ENCODE assay signal across 9 mouse cellular contexts in the genomic region with DNA sequence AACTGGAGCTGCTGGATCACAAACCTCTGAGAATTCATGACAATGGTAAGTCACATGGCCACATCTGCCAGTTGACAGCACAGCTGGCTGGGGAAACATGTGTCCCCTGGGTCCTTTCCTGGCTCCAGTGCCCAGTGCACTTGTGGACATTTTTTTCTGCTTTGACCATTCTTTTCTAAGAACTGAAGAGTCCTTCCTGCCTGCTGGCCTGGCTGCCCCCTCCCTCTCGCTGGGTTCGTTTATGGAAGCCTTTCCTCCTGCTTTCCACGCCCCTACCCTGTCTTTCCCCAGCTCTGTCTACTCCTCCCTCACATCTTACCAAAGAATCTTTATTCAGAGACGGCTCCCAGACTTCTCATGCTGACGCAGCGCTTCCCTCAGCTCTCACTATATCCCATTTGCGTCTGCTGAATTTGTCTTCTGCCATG. TPM values are rescaled to one million over a fixed set of nuclear protein-coding genes. Genes with fewer than 3 reads are reported as not detected.
DNase-seq lines count a peak whose midpoint lies in the region; ATAC-seq and TF ChIP-seq lines count a peak whose summit lies in the region.
"Had no signal": no experiment of that assay in that cellular context is flagged by ENCODE, and none has a peak within 500 bp of the region (broad histone marks: within the 10 kb centered on the region; RNA-seq: fewer than 3 reads in every experiment).

No protein-coding gene starts in this region.

- intact Hi-C loops in heart, postnatal 14 days (cut with DNase I) = no loop called here

- no peak overlapping the region for H3K4me2 ChIP-seq in forebrain, embryonic 16.5 days (ENCODE audit: low read length)
- no peak overlapping the region for H3K4me2 ChIP-seq in forebrain, embryonic 13.5 days
- H3K4me2 ChIP-seq in midbrain, embryonic 16.5 days (ENCODE audit: low read length) = no peak overlapping the region
- no peak overlapping the region for H3K4me2 ChIP-seq in midbrain, embryonic 13.5 days (replicated peaks)
- H3K4me2 ChIP-seq in myocyte (ENCODE audit: low read depth) = no peak overlapping the region
- H3K4me2 ChIP-seq: limb, embryonic 15.5 days had no signal

- ATAC-seq in forebrain, embryonic 16.5 days = peak; percentile 58; the same call in 1 of the 2 replicates
- ATAC-seq in forebrain, embryonic 13.5 days = no peak
- ATAC-seq in midbrain, embryonic 16.5 days = no peak
- no peak for ATAC-seq in midbrain, embryonic 13.5 days

- no peak for TF ChIP-seq POLR2A in myocyte (IDR thresholded peaks at IDR 0.05; ENCODE audit: insufficient read length, low read depth)

- H3K9me3 ChIP-seq in forebrain, embryonic 16.5 days (ENCODE audit: control insufficient read depth, low read length) = no peaks in the 10 kb centered on the region
- H3K9me3 ChIP-seq in forebrain, embryonic 13.5 days (replicated peaks) = no peaks in the 10 kb centered on the region
- no peaks in the 10 kb centered on the region for H3K9me3 ChIP-seq in midbrain, embryonic 16.5 days (replicated peaks; ENCODE audit: control insufficient read depth, low read length, poor library complexity, severe bottlenecking)
- no peaks in the 10 kb centered on the region for H3K9me3 ChIP-seq in midbrain, embryonic 13.5 days
- H3K9me3 ChIP-seq: limb, embryonic 15.5 days had no signal

- H3K79me2 ChIP-seq in myocyte (ENCODE audit: control insufficient read depth, insufficient read depth) = no peaks in the 10 kb centered on the region

- H3K27me3 ChIP-seq in forebrain, embryonic 16.5 days (replicated peaks; ENCODE audit: control insufficient read depth, insufficient read depth, low read length) = no peaks in the 10 kb centered on the region
- no peaks in the 10 kb centered on the region for H3K27me3 ChIP-seq in forebrain, embryonic 13.5 days
- H3K27me3 ChIP-seq in midbrain, embryonic 16.5 days (ENCODE audit: control insufficient read depth, insufficient read depth, low read depth, low read length) = no peaks in the 10 kb centered on the region
- H3K27me3 ChIP-seq in midbrain, embryonic 13.5 days = no peaks in the 10 kb centered on the region
- no peaks in the 10 kb centered on the region for H3K27me3 ChIP-seq in myocyte (ENCODE audit: control insufficient read depth, insufficient read depth, insufficient read length)
- H3K27me3 ChIP-seq: limb, embryonic 15.5 days had no signal

- peak overlapping the region; percentile 16 for H3K27ac ChIP-seq in forebrain, embryonic 16.5 days (ENCODE audit: low read length)
- no peak overlapping the region for H3K27ac ChIP-seq in forebrain, embryonic 13.5 days
- H3K27ac ChIP-seq in midbrain, embryonic 16.5 days (ENCODE audit: low read length) = 0 out of 2 replicates have a peak overlapping the region, but pooled peaks have one; percentile 17
- no peak overlapping the region for H3K27ac ChIP-seq in midbrain, embryonic 13.5 days
- H3K27ac ChIP-seq: limb, embryonic 15.5 days had no signal

- H3K4me3 ChIP-seq in forebrain, embryonic 16.5 days (replicated peaks; ENCODE audit: low read length) = no peak overlapping the region
- no peak overlapping the region for H3K4me3 ChIP-seq in forebrain, embryonic 13.5 days
- H3K4me3 ChIP-seq in midbrain, embryonic 16.5 days (ENCODE audit: low read depth, low read length) = no peak overlapping the region
- no peak overlapping the region for H3K4me3 ChIP-seq in midbrain, embryonic 13.5 days (replicated peaks)
- no peak overlapping the region for H3K4me3 ChIP-seq in myocyte
- H3K4me3 ChIP-seq: limb, embryonic 15.5 days had no signal

- H3K36me3 ChIP-seq in forebrain, embryonic 16.5 days (ENCODE audit: control insufficient read depth, insufficient read depth) = no peaks in the 10 kb centered on the region
- H3K36me3 ChIP-seq in forebrain, embryonic 13.5 days (ENCODE audit: poor library complexity, severe bottlenecking) = no peaks in the 10 kb centered on the region
- no peaks in the 10 kb centered on the region for H3K36me3 ChIP-seq in midbrain, embryonic 16.5 days (ENCODE audit: control insufficient read depth, insufficient read depth, low read length)
- H3K36me3 ChIP-seq in midbrain, embryonic 13.5 days = no peaks in the 10 kb centered on the region
- no peaks in the 10 kb centered on the region for H3K36me3 ChIP-seq in myocyte (ENCODE audit: control insufficient read depth, insufficient read depth)
- H3K36me3 ChIP-seq: limb, embryonic 15.5 days had no signal

- peak; percentile 41 to 68 for DNase-seq in heart, postnatal 14 days
- DNase-seq in cerebellum, postnatal 4 days (ENCODE audit: low spot score in 2 of 2) = no peak
- no peak for DNase-seq in T-cell, adult 2 months (ENCODE audit: low spot score)

- H3K9ac ChIP-seq in forebrain, embryonic 16.5 days (replicated peaks; ENCODE audit: low read depth, low read length) = no peak overlapping the region
- H3K9ac ChIP-seq in forebrain, embryonic 13.5 days = no peak overlapping the region
- H3K9ac ChIP-seq in midbrain, embryonic 16.5 days (ENCODE audit: low read depth, low read length) = no peak overlapping the region
- no peak overlapping the region for H3K9ac ChIP-seq in midbrain, embryonic 13.5 days (replicated peaks)
- H3K9ac ChIP-seq: limb, embryonic 15.5 days had no signal

- H3K4me1 ChIP-seq in forebrain, embryonic 16.5 days (replicated peaks; ENCODE audit: control insufficient read depth, insufficient read depth, low read length) = peaks cover 4% of the 10 kb centered on the region
- no peaks in the 10 kb centered on the region; the same call in 1 of the 2 replicates for H3K4me1 ChIP-seq in forebrain, embryonic 13.5 days
- H3K4me1 ChIP-seq in midbrain, embryonic 16.5 days (ENCODE audit: control insufficient read depth, insufficient read depth, low read length) = no peaks in the 10 kb centered on the region
- peaks cover 12% of the 10 kb centered on the region; the same call in 1 of the 2 replicates for H3K4me1 ChIP-seq in midbrain, embryonic 13.5 days (replicated peaks)
- H3K4me1 ChIP-seq: limb, embryonic 15.5 days had no signal

- H3ac ChIP-seq in myocyte (ENCODE audit: control insufficient read depth, insufficient read length) = no peak overlapping the region

- 50% methylated on average over 7 of the region's 7 CpGs for WGBS in forebrain, embryonic 16.5 days
- WGBS in forebrain, embryonic 13.5 days = 56% methylated on average over 7 of the region's 7 CpGs
- 63% methylated on average over 7 of the region's 7 CpGs for WGBS in midbrain, embryonic 16.5 days
- 55% methylated on average over 7 of the region's 7 CpGs for WGBS in midbrain, embryonic 13.5 days

TF ChIP-seq in myocyte, 11 proteins besides CTCF, POLR2A, EP300 and RAD21:
- TF ChIP-seq MYOG (IDR thresholded peaks at IDR 0.05; ENCODE audit: control insufficient read depth in 1 of 3, insufficient read depth in 1 of 3, insufficient read length in 2 of 3, low read depth in 2 of 3) (peak in 1 of 3 experiments; percentile 12), USF1 (IDR thresholded peaks at IDR 0.05; ENCODE audit: low read depth) (peak; percentile 50), E2F4 (IDR thresholded peaks at IDR 0.05; ENCODE audit: insufficient read depth) (no peak)

RNA-seq across cellular contexts. Expression of gene Scand1, which starts 40.8 kb away (rescaled TPM):
- polyA plus RNA-seq in forebrain, embryonic 16.5 days (2015; fragmentation: Nextera tagmentation; extraction: Ambion mirVana) = 60.6 and 64.9 TPM in 2 replicates
- 72.2 and 85.3 TPM in 2 replicates for polyA plus RNA-seq in forebrain, embryonic 13.5 days (2015; fragmentation: Nextera tagmentation; extraction: Ambion mirVana)
- 79.3 and 82.1 TPM in 2 replicates for polyA plus RNA-seq in midbrain, embryonic 16.5 days (2015; fragmentation: Nextera tagmentation; extraction: Ambion mirVana)
- polyA plus RNA-seq in midbrain, embryonic 13.5 days (2015; fragmentation: Nextera tagmentation; extraction: Ambion mirVana) = 82.2 and 99.1 TPM in 2 replicates
- total RNA-seq in heart, postnatal 14 days (2021) = 10 to 100 TPM; 78.8 to 79.7 TPM
- polyA plus RNA-seq in myocyte (2012; fragmentation: generic; extraction: Trizol) = 167 TPM

RNA-seq across cellular contexts. Expression of gene Cnbd2, which starts 41.2 kb away (rescaled TPM):
- polyA plus RNA-seq in forebrain, embryonic 16.5 days (2015; fragmentation: Nextera tagmentation; extraction: Ambion mirVana) = 5.0 and 6.9 TPM in 2 replicates
- 5.4 and 5.7 TPM in 2 replicates for polyA plus RNA-seq in forebrain, embryonic 13.5 days (2015; fragmentation: Nextera tagmentation; extraction: Ambion mirVana)
- polyA plus RNA-seq in midbrain, embryonic 16.5 days (2015; fragmentation: Nextera tagmentation; extraction: Ambion mirVana) = 5.9 and 7.0 TPM in 2 replicates
- polyA plus RNA-seq in midbrain, embryonic 13.5 days (2015; fragmentation: Nextera tagmentation; extraction: Ambion mirVana) = 5.9 and 6.3 TPM in 2 replicates
- 1 to 10 TPM in 1 of 2 experiments, under 1 TPM in 1; 0.91 to 1.5 TPM for total RNA-seq in heart, postnatal 14 days (2021)
- polyA plus RNA-seq in myocyte (2012; fragmentation: generic; extraction: Trizol) = 4.1 TPM

Comparison
In these comparisons a context has a peak if more than half of its experiments do, and no peak if none do; other contexts are left out.
1. H3K27ac ChIP-seq: peak in forebrain, embryonic 16.5 days (single experiment) and midbrain, embryonic 16.5 days (single experiment); none in forebrain, embryonic 13.5 days (single experiment) and midbrain, embryonic 13.5 days (single experiment).
2. DNase-seq: peak in heart, postnatal 14 days (2 of 2); none in cerebellum, postnatal 4 days (0 of 2) and T-cell, adult 2 months (single experiment).